Mouse (Mus musculus) liver, embryonic 12.5 days (tissue): ENCODE data around the gene Serpina1f. TPM values are rescaled to one million over a fixed set of nuclear protein-coding genes. Genes with fewer than 3 reads are reported as not detected.

Source experiments
- polyA plus RNA-seq: library from polyadenylated mRNA; unstranded; fragments of >200 nt; fragmentation: Nextera tagmentation; extraction: Ambion mirVana; gene quantifications from 2 replicates; pipeline ENCODE4 v1.2.1, GENCODE M21; 2016

Gene Serpina1f
- polyA plus RNA-seq, 1 experiment from 2014 or later, result 0.21 TPM

Other genes starting within 250 kb of the Serpina1f start
- not detected in 2 replicates for gene Ifi27l2b, start 238.3 kb downstream of the Serpina1f start, polyA plus RNA-seq
- 1.8 and 2.3 TPM in 2 replicates for gene Ppp4r4, start 163.2 kb downstream of the Serpina1f start, polyA plus RNA-seq
- gene Serpina10, start 64.1 kb downstream of the Serpina1f start, polyA plus RNA-seq, result 24.0 and 26.4 TPM in 2 replicates
- 1,015 and 1,058 TPM in 2 replicates for gene Serpina6, start 38.3 kb downstream of the Serpina1f start, polyA plus RNA-seq
- not detected in 2 replicates for gene Serpina16, start 19.4 kb downstream of the Serpina1f start, polyA plus RNA-seq
- 63.1 and 65.7 TPM in 2 replicates for gene Serpina1d, start 78.1 kb upstream of the Serpina1f start, polyA plus RNA-seq
- gene Serpina1b, start 134.8 kb upstream of the Serpina1f start, polyA plus RNA-seq, result 358 and 359 TPM in 2 replicates
- 222 and 223 TPM in 2 replicates for gene Serpina1a, start 168.0 kb upstream of the Serpina1f start, polyA plus RNA-seq
- 33.5 and 36.9 TPM in 2 replicates for gene Serpina1c, start 209.4 kb upstream of the Serpina1f start, polyA plus RNA-seq